Mouse (Mus musculus): Measurements from ENCODE around the gene Mypn.

DNA sequence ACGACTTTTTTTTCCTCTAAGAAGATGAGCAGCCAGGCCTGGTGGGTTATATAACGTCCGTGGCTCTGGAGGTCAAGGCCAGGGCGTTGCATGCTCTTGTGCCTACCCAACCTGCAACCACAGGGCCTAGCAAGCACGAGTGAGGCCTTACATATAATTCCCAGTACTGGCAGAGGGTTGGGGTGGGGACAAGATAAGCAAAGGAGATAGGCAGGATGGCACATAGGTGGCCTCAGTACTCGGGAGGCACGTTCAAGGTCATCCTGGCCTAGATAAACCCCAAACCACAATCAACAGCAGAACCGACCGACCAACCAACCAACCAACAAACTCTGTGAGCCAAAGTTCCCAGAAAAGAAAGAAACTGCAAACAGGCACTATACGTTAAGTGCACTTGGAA is 117.4 kb downstream of the Mypn start:
- no peak for TF ChIP-seq GATA1 (IDR thresholded peaks at IDR 0.05; ENCODE audit: borderline replicate concordance, low read length)
- TF ChIP-seq FLI1 (IDR thresholded peaks at IDR 0.05; ENCODE audit: low read length), result no peak

Data from megakaryocyte, embryonic 14.5 days (primary cell).